Mouse (Mus musculus) lung, postnatal 36 days (tissue): Measurements from ENCODE around the gene Fam126a.

Experiments
- DNase-seq: peaks from one replicate; pipeline ENCODE4 v3.0.0; 2022; ENCODE audit warnings: mixed read lengths

The Fam126a gene

GRCm38 (mm10) chr5:24039423-24039822, 8.9 kb upstream of the Fam126a start:
- peak; percentile 74 for DNase-seq

- no peak for DNase-seq
Measured at GRCm38 (mm10) chr5:24038819-24039218, 8.3 kb upstream of the Fam126a start.

GRCm38 (mm10) chr5:24038190-24038589, 7.7 kb upstream of the Fam126a start:
- no peak for DNase-seq

- DNase-seq: no peak
Measured at GRCm38 (mm10) chr5:24036731-24037130, 6.2 kb upstream of the Fam126a start.

GRCm38 (mm10) chr5:24034970-24035369, 4.5 kb upstream of the Fam126a start:
- no peak for DNase-seq

GRCm38 (mm10) chr5:24034091-24034490, 3.6 kb upstream of the Fam126a start:
- DNase-seq: no peak

GRCm38 (mm10) chr5:24029946-24030578, 428 bp downstream of the Fam126a start:
- DNase-seq: no peak

GRCm38 (mm10) chr5:24029331-24029771, 1.1 kb downstream of the Fam126a start:
- peak; percentile 73 for DNase-seq

GRCm38 (mm10) chr5:24024957-24025356, 5.5 kb downstream of the Fam126a start:
- no peak for DNase-seq

- DNase-seq: no peak
Measured at GRCm38 (mm10) chr5:24023226-24023625, 7.3 kb downstream of the Fam126a start.

- no peak for DNase-seq
Measured at GRCm38 (mm10) chr5:24021683-24022082, 8.8 kb downstream of the Fam126a start.

GRCm38 (mm10) chr5:24020380-24020779, 10.1 kb downstream of the Fam126a start:
- DNase-seq: no peak

GRCm38 (mm10) chr5:24019341-24020185, 10.9 kb downstream of the Fam126a start:
- DNase-seq: no peak

GRCm38 (mm10) chr5:24018621-24019261, 11.7 kb downstream of the Fam126a start:
- DNase-seq: no peak

GRCm38 (mm10) chr5:24016912-24017311, 13.6 kb downstream of the Fam126a start:
- no peak for DNase-seq

- no peak for DNase-seq
Measured at GRCm38 (mm10) chr5:24013338-24014003, 17.0 kb downstream of the Fam126a start.

GRCm38 (mm10) chr5:23999083-23999671, 31.3 kb downstream of the Fam126a start:
- DNase-seq: no peak

- DNase-seq: no peak
Measured at GRCm38 (mm10) chr5:23995951-23996350, 34.5 kb downstream of the Fam126a start.

GRCm38 (mm10) chr5:23994929-23995328, 35.6 kb downstream of the Fam126a start:
- DNase-seq: no peak

GRCm38 (mm10) chr5:23994231-23994630, 36.3 kb downstream of the Fam126a start:
- DNase-seq: no peak

GRCm38 (mm10) chr5:23993553-23993894, 37.0 kb downstream of the Fam126a start:
- no peak for DNase-seq

GRCm38 (mm10) chr5:23992876-23993552, 37.5 kb downstream of the Fam126a start:
- peak; percentile 82 for DNase-seq
